Mouse (Mus musculus) cerebellum, postnatal 14 days (tissue): Measurements from ENCODE around the gene Asxl1.

Experiments
- DNase-seq, 2 experiments: peaks; one replicate each; pipeline ENCODE4 v3.0.0; 2021; ENCODE audit warnings: mixed read lengths in 2 of 2

The Asxl1 gene

GRCm38 (mm10) chr2:153345454-153346220, at the start of gene Asxl1:
Gene Asxl1 (plus strand): TSS chr2:153345829.
- peak; percentile 98 to 99 for DNase-seq

- peak; percentile 64 to 80 for DNase-seq
Measured at GRCm38 (mm10) chr2:153297771-153298170, 47.9 kb upstream of the Asxl1 start.

GRCm38 (mm10) chr2:153298460-153298859, 47.2 kb upstream of the Asxl1 start:
- no peak for DNase-seq

- no peak for DNase-seq
Measured at GRCm38 (mm10) chr2:153298863-153299262, 46.8 kb upstream of the Asxl1 start.

DNA sequence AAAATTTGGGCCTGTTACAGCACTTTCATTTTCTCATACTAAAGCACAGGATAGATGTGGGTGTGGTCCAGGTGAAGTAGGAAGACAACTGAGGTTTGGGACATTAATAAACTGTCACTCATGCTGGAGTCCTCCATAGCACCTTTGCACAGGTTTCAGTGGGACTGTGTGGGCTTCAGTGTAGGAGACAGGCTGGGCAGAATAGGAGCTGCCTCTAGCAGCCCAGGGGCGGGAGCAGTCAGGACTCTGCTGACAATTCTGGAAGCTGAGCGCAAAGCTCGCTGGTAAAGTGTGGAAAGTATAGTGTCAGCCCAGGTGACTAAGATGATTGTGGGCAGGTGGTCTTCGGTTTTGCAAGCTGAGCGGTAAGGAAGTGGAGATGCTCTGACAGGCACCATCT, 44.5 kb upstream of the Asxl1 start:
- DNase-seq = no peak

- DNase-seq = no peak
Measured at GRCm38 (mm10) chr2:153305240-153305639, 40.4 kb upstream of the Asxl1 start.

GRCm38 (mm10) chr2:153308586-153308985, 37.0 kb upstream of the Asxl1 start:
- DNase-seq = peak; percentile 32 to 52

DNA sequence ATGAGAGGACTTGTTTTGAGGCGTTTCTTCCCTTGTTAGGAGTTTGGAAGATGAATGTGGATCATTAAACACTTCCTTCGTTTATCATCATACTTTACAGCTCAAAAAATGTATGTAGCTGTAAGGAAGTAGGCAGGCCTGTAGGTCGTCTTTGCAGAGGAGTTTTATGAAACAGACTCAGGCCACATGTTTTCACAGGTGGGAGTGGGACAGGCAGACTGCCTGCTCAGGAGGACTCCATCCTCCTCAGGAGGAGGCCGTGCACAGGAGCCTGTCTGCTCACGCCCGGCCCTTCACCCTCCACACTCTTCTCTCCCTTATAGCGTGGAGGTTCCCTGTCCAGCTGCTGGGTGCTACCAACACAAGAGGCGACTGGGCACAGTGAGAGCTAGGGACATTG, 36.5 kb upstream of the Asxl1 start:
- no peak for DNase-seq

- DNase-seq = peak in 1 of 2 experiments; percentile 43
Measured at GRCm38 (mm10) chr2:153310228-153310627, 35.4 kb upstream of the Asxl1 start.

DNA sequence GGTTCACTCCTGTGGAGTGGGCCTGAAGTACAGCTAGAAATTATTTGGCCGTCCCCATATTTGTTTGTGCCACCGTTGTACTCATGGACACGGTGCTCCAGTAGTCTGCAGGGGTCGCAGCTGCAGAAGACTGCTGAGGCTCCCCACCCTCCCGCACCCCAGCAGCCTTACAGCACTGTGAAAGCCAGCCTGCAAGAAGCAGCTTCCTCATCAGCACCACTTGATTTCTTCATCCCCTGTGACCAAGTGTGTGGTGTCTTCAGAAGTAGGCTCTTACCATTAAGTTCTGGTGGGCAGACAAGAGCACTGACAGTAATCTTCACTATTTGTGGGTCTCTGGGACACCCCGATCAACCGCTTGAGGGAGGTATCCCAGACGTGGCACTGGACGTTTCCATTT, 32.7 kb upstream of the Asxl1 start:
- no peak for DNase-seq

DNA sequence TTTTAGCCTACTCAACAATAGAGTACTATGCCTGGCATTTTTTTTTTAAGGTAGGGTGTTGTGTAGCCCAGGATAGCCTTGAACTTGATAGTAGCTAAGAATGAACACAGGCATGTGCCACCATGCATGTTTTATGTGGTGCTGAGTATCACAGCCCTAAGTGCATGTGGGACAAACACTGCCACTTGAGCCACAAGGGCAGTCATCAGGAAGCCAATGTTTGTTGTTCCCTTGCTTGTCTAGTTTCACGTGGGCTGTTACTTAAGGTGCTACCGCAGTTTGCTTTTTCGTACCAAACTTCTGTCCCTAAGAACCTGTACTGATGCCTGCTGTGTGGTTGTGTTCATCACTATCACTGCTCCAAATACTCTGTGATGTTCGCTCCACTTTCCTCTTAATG, 27.2 kb upstream of the Asxl1 start:
- no peak for DNase-seq

GRCm38 (mm10) chr2:153319036-153319643, 26.5 kb upstream of the Asxl1 start:
- no peak for DNase-seq

DNA sequence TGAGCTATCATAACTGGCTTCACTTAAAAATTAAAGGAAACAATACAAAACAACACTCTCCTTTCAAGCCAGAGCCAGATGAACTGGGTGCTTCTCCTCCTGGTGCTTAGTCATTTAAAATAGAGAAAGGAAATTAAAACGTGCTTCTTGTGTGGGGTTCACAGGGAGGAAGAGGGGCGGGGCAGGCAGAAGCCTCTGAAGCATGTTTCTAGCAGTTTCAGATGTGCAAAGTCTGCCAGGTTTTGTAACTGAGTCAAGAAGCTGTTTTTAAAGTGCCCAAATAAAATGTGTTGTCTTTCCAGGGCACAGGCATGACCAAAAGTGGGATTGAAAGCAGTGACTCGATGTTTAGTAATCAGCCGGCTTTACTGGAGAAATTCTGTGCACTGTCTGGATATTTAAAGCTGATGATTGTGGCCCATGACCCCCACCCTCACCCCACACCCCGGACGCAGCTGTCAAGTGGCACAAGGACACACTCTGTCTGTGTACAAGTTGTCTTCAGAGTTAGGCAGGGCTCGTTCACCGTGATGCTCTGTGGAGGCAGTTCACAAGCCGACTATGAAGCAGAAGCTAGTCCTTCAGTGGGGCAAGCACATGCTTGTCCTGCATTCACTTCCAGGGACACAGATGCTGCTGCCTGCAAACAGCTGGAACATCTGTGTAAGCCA, 19.8 kb upstream of the Asxl1 start:
- no peak for DNase-seq

DNA sequence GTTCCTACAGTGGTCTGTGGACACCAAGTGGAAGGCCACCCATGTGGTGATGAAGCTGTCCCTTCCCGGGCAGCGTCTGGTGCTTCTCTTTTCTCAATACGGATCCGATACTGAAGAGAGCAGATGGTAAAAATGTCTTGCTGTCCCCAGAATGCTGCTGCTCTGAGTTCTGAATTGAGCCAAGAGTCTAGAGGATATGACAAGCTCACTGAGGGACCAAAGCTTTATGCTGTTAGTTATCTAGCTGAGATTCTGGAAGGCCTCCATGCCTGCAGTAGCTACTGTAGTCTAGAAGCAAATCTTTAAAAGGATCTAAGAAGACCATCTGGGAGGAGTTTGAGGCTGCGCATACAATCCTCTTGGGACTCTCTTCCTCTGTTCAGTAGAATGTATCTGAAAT, 13.4 kb upstream of the Asxl1 start:
- DNase-seq = peak; percentile 35 to 62

DNA sequence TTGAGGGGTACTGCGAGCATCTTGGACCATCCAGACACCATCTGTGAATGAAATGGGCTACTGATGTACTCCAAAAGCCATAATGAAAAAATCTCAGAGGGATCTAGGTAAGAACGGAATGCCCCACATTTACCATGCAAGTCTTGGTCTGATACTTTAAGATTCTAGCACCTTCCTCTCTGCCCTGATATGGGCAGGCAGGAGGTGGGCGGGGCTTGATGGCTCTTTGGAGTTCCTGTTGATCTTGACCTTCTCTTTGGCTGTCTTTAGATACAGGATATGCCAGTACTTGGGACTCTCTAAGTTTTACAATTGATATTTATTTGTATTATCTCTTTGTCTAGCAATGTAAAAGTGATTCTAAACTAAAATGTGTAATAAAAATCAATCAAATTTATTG, 12.6 kb upstream of the Asxl1 start:
- no peak for DNase-seq

- no peak for DNase-seq
Measured at GRCm38 (mm10) chr2:153333822-153334232, 11.8 kb upstream of the Asxl1 start.

DNA sequence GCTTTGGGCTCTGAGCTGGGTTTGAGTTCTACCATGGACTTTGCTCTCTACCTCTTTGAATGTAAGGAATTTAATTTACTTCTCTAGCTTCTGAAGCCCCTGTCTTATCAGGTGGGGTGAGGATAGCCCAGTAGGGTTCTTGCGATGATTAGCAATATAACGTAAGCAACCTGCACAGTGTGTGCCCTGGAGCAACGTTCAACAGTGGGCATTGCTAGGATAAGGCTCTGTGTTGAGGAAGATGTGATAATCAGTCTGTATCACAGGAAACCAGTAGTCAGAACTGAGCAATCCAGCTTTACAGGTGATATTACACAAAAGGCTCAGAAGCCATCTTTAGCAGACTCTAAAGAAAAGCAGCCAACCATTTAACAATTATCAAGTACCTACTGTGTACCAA, 11.3 kb upstream of the Asxl1 start:
- no peak for DNase-seq

- DNase-seq = no peak
Measured at GRCm38 (mm10) chr2:153336117-153336516, 9.5 kb upstream of the Asxl1 start.

- peak; percentile 47 to 58 for DNase-seq
Measured at GRCm38 (mm10) chr2:153338361-153339350, 7.0 kb upstream of the Asxl1 start.

DNA sequence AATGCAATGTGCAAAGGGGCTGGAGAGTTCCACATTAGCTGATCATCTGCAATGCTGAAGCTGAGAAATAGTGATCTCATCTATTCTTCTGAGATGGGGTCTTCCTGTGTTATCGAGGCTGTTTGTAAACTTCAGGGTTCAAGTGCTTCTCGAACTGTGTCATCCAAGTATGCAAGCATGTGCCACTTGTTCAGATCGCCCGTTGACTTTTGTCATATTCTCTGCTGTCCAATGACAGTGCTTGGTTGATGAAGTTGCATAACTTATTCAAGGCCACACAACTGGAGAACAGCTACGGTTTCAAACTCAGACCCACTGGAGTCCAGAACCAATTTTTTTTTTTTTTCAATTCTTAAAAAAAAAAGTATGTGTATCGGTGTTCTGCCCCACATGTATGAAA, 3.5 kb upstream of the Asxl1 start:
- DNase-seq = no peak

DNA sequence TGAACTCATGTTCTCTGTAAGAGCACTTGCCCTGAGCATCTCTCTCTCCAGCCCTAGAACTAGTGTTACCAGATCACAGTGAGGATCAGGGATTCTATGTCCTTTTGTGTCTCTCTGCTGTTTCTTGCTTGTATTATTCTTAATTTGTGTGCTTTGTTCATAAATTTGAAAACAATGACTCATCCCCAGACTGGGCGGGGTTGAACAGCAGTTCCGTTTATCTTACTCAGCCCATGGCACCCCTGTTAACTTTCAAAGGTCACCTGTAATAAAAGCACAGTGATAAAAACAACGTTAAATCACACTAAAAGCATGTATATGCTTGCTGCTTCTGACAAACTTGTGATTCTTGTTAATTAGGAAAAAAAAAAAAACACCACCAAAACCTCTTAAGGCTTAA, 3.0 kb upstream of the Asxl1 start:
- DNase-seq = no peak

GRCm38 (mm10) chr2:153343191-153343590, 2.4 kb upstream of the Asxl1 start:
- no peak for DNase-seq

GRCm38 (mm10) chr2:153345071-153345453, 567 bp upstream of the Asxl1 start:
- no peak for DNase-seq
